Mouse (Mus musculus): ENCODE results near the gene Odf4. TPM values are rescaled to one million over a fixed set of nuclear protein-coding genes. Genes with fewer than 3 reads are reported as not detected.
"Not testable (repeated sequence)": the region's sequence is repeated elsewhere in the genome, so short reads cannot be mapped to it uniquely, and the experiment has no call there.

Gene Odf4
- polyA plus RNA-seq, 1 experiment from 2014 or later: 0.57 TPM

DNA sequence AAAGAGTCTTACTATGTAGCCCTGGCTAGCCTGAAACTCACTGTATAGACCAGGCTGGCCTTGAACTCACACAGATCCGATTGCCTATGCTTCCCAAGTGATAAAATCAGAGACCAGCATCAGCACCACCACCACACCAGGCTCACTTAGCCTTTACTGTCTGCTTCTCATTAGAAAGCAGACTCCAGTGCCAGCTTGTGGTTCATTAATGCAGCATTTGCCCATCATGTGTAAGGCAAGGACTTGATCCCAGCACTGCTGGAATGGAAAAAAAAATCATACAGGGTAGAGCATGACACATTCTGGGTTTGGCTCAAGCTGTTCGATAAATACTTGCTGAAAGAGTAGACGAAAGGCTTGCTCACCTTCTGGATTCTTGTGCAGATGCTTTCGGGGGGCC lies 19.1 kb upstream of the Odf4 start:
- Histone ChIP-seq H3K4me1 (replicated peaks) (0 out of 2 replicates have a peak, but pooled peaks cover 8% of the 10 kb centered on the region), H3K4me2 (replicated peaks) (peak overlapping the region; percentile 50), H3K4me3 (replicated peaks) (peak overlapping the region; percentile 41), H3K27ac (no peak overlapping the region), H3K36me3 (no peaks in the 10 kb centered on the region), H3K9ac (replicated peaks) (no peak overlapping the region), H3K27me3 (peaks cover 18% of the 10 kb centered on the region; the same call in 1 of the 2 replicates), H3K9me3 (no peaks in the 10 kb centered on the region)
- 93% methylated on average over 4 of the region's 4 CpGs for WGBS
- ATAC-seq: no peak

DNA sequence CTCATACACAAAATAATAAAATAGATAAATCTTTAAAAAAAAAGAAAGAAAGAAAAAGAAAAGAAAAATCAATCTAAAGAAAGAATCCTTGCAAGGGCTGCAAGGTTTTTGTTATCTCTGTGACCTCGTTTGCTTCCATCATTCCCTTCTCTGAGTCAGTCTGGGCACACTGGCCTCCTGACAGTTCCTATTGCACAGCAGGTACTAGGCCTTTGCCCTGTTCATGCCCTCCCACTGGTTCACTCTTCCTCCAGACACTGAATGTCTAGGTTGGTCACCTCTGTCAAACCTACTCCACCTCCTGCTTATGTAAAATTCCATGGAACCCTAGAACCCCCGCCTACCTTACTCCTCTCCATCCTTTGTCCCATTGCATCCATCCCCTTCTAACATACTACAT lies 18.4 kb upstream of the Odf4 start:
- no peak overlapping the region for H3K9ac ChIP-seq (replicated peaks)
- H3K4me1 ChIP-seq (replicated peaks): peaks cover 13% of the 10 kb centered on the region
- no peaks in the 10 kb centered on the region for H3K36me3 ChIP-seq
- no peak overlapping the region for H3K27ac ChIP-seq
- no peak overlapping the region for H3K4me2 ChIP-seq (replicated peaks)
- 71% methylated on average over 2 of the region's 2 CpGs for WGBS
- no peak overlapping the region for H3K4me3 ChIP-seq (replicated peaks)
- ATAC-seq: no peak
- 0 out of 2 replicates have a peak, but pooled peaks cover 15% of the 10 kb centered on the region for H3K27me3 ChIP-seq
- no peaks in the 10 kb centered on the region for H3K9me3 ChIP-seq

DNA sequence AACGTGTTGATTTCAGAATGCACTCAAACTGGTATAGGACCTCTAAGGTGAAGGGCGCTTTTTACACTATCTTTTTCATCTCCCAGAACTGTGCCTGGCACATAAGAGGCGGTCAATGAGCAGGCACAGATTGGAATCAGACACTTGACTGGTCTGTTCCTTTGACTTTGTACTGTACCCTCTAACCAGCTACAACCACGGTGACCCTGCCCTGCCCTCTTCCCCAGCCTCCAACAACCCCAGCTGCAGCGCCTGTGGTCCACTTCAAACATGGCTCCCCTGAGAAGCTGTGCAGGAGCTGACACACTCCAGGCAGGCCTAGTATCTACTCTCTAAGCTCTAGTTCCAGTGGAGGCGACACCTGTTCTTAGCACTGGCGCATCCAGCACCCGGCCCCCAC lies 15.8 kb upstream of the Odf4 start:
- H3K27me3 ChIP-seq: 0 out of 2 replicates have a peak, but pooled peaks cover 14% of the 10 kb centered on the region
- no peak overlapping the region for H3K4me2 ChIP-seq (replicated peaks)
- no peak overlapping the region for H3K9ac ChIP-seq (replicated peaks)
- H3K4me1 ChIP-seq (replicated peaks): peaks cover 20% of the 10 kb centered on the region
- WGBS: 91% methylated on average over 8 of the region's 8 CpGs
- H3K27ac ChIP-seq: no peak overlapping the region
- H3K4me3 ChIP-seq (replicated peaks): no peak overlapping the region
- H3K9me3 ChIP-seq: no peaks in the 10 kb centered on the region
- H3K36me3 ChIP-seq: no peaks in the 10 kb centered on the region
- no peak for ATAC-seq

DNA sequence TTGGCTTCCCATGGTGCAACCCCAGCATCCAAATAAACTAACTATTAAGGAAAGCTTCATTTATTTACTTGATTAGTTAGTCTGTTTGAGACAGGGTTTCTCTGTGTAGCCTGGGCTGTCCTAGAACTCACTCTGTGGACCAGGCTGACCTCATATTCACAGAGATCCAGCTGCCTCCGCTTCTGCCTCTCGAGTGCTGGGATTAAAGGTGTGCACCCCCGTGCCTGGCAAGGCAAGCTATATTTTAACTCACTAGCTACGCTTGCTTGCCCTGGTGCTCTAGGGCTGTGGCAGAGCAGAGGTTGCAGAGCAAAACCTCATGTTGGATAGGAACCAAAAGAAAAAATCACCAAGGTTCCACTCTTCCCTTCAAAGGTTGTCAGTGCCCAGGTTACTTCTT lies 13.6 kb upstream of the Odf4 start:
- no peaks in the 10 kb centered on the region for H3K27me3 ChIP-seq
- H3K27ac ChIP-seq: no peak overlapping the region
- WGBS: 61% methylated on average over 4 of the region's 4 CpGs
- H3K4me1 ChIP-seq (replicated peaks): peaks cover 12% of the 10 kb centered on the region
- ATAC-seq: no peak
- H3K9ac ChIP-seq (replicated peaks): peak overlapping the region; percentile 68
- H3K9me3 ChIP-seq: no peaks in the 10 kb centered on the region
- H3K4me2 ChIP-seq (replicated peaks): peak overlapping the region; percentile 64
- peak overlapping the region; percentile 50 for H3K4me3 ChIP-seq (replicated peaks)
- H3K36me3 ChIP-seq: no peaks in the 10 kb centered on the region

DNA sequence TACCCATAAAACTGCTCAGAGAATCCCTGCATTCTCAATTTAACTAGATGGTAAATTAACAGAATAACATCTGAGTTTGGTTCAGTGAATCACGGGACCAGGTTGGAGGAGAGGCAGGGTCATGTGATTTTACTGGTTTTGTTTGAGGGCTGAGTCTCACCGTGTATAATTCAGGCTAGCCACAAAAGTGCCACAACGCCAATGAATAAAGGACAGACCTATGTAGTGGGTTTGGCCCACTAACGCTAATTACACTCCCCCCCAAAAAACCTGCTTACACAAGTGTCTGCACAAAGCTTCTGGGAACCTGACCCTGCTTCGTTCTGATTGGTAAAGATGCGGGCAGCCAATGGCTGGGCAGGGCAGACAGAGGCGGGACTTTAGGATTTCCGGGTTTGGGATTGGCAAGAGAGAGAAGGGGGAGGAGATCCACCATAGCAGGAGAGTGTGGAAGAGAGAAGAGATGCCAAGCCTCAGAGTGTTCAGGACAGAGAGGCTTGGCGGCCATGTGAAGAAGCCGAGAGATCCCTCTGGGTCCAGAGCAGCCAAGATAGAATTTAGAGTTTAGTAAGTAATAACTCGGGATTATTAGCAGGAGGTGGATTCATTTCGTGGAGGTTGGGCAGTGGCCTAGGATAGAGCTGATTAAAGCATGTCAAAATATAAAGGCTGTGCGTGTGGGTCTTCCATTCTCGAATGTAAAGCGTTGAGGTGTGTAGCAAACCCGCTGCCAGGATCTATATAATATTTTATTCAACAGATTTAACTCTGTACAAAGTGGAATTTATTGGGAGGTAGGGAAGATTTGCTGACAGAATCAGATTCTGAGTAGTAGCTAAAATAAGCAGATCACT lies 12.8 kb upstream of the Odf4 start:
- H3K9me3 ChIP-seq: no peaks in the 10 kb centered on the region
- H3K9ac ChIP-seq (replicated peaks): peak overlapping the region; percentile 68
- H3K27ac ChIP-seq: peak overlapping the region; percentile 79
- peak overlapping the region; percentile 64 for H3K4me2 ChIP-seq (replicated peaks)
- peak overlapping the region; percentile 50 for H3K4me3 ChIP-seq (replicated peaks)
- peaks cover 12% of the 10 kb centered on the region for H3K4me1 ChIP-seq (replicated peaks)
- H3K36me3 ChIP-seq: no peaks in the 10 kb centered on the region
- peak; percentile 100 for ATAC-seq
- H3K27me3 ChIP-seq: no peaks in the 10 kb centered on the region
- WGBS: 3% methylated on average over 16 of the region's 16 CpGs

DNA sequence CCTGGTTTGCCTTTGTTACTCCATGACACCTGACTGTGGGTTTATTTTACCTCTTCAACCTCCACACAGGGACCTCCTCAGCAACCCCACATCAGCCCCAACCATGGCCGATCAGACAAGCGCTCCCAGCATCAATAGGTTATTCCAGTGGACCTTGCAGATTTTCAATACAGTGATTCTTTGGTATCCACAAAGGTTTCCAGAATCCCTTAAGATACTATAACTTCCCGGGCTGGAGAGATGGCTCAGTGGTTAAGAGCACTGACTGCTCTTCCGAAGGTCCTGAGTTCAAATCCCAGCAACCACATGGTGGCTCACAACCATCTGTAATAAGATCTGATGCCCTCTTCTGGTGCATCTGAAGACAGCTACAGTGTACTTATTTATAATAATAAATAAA lies 10.1 kb upstream of the Odf4 start:
- not testable (repeated sequence) for ATAC-seq; H3K9ac ChIP-seq (replicated peaks)
- 90% methylated on average over 4 of the region's 4 CpGs for WGBS

DNA sequence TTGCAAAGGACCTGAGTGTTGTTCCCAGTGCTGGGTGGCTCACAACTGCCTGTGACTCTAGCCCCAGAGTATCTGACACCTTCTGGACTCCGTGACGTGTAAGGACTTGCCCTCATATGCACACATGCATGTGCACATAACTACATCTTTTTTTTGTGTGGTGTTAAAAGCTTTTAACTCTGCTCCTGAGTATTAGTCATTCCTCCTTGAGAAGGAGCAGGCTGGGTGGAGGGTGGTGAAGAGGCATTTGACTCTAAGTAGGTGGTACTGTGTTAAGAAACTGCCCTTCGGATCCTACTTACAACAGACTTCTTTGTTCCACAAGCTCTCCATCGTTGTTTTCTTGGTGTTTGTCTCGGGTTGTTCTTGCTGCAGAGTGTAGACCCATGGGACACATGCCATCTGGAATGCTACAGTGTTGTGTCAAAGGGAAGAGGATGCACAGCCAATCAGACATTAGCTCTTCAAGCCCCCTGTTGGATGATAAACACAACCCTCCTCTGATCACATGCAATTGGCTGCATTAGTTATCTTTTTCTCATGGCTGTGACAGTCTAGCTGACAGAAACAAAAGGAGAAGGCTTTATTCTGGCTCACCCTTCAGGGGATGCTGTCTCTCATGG lies 7.1 kb upstream of the Odf4 start:
- Histone ChIP-seq H3K27ac (peak overlapping the region; percentile 41; the same call in 1 of the 2 replicates), H3K4me2 (replicated peaks) (no peak overlapping the region), H3K9me3 (no peaks in the 10 kb centered on the region), H3K4me1 (replicated peaks) (peaks cover 4% of the 10 kb centered on the region), H3K4me3 (replicated peaks) (no peak overlapping the region), H3K36me3 (no peaks in the 10 kb centered on the region), H3K9ac (replicated peaks) (no peak overlapping the region), H3K27me3 (no peaks in the 10 kb centered on the region)
- ATAC-seq: peak; percentile 58; the same call in 1 of the 2 replicates
- WGBS: 75% methylated on average over 5 of the region's 5 CpGs

More for the DNA sequence above, 10.1 kb upstream of the Odf4 start:
- H3K4me3 ChIP-seq (replicated peaks); H3K9me3 ChIP-seq; H3K27me3 ChIP-seq; H3K36me3 ChIP-seq; H3K4me2 ChIP-seq (replicated peaks); H3K27ac ChIP-seq: not testable (repeated sequence)
- H3K4me1 ChIP-seq (replicated peaks): peaks cover 15% of the 10 kb centered on the region

DNA sequence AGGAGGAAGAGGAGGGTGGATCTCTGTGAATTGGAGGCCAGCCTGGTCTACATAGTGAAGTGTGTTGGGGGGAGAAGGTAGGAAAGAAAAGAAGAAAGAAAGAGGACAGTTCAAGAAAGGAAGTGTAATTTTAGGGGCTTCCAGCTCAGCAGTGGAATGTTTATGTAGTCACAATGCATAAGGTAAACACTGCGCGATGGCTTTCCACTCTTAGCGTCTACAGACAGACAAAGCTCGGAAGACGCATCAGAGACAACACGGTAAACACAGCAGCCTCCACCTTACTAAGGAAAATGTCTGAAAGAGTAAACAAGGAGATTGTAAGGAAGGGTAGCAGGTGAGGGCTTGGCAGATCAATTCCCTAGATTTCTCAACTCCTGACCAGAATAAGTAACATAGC lies 3.1 kb upstream of the Odf4 start:
- H3K9ac ChIP-seq (replicated peaks): no peak overlapping the region
- no peaks in the 10 kb centered on the region for H3K27me3 ChIP-seq
- H3K27ac ChIP-seq: no peak overlapping the region
- no peak for ATAC-seq
- H3K9me3 ChIP-seq: no peaks in the 10 kb centered on the region
- H3K4me3 ChIP-seq (replicated peaks): no peak overlapping the region
- no peaks in the 10 kb centered on the region for H3K36me3 ChIP-seq
- whole genome bisulfite sequencing: 89% methylated on average over 6 of the region's 6 CpGs
- H3K4me1 ChIP-seq (replicated peaks): peaks cover 3% of the 10 kb centered on the region
- no peak overlapping the region for H3K4me2 ChIP-seq (replicated peaks)

DNA sequence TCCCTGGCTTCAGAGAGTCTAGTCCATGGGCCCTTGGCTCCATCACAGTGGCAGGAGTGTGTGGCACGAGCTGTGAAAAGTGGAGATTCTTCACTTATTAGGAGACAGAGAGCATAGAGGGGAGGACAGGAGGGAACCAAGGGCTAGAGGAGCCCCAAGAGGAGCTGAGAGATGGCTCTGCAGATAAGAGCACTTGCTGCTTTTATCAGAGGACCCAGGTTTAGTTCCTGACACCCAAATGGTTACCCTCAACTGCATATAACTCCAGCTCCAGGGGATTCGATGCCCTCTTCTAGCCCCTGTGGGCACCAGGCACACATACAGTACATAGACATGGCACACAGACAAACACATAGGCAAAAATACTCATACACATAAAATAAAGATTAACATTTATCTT lies 2.1 kb downstream of the Odf4 start:
- H3K27ac ChIP-seq: no peak overlapping the region
- 0 out of 2 replicates have a peak, but pooled peaks cover 3% of the 10 kb centered on the region for H3K4me1 ChIP-seq (replicated peaks)
- no peak overlapping the region for H3K4me2 ChIP-seq (replicated peaks)
- no peaks in the 10 kb centered on the region for H3K36me3 ChIP-seq
- 89% methylated on average over 2 of the region's 2 CpGs for WGBS
- H3K27me3 ChIP-seq: no peaks in the 10 kb centered on the region
- no peak overlapping the region for H3K4me3 ChIP-seq (replicated peaks)
- no peak for ATAC-seq
- no peaks in the 10 kb centered on the region for H3K9me3 ChIP-seq
- H3K9ac ChIP-seq (replicated peaks): no peak overlapping the region

DNA sequence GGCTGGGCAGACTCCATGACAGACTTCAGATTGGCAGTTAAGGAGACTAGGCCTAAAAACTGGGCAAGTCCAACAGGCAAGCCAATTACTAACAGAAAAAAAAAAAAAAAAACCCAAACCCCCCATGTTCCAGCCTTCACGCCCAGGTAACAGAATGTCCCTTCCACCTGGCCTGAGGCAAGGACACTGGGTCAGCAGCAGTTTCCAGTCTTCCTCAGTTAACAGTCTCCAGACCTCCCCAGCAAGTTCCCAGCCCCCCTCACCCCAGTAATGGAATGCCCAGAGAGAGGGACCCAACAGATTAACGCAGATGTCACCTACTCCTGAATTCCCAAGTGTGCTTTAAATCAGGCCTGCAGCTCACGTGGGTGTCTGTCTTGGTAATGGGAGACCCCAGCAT lies 3.7 kb downstream of the Odf4 start:
- H3K27me3 ChIP-seq: no peaks in the 10 kb centered on the region
- H3K9me3 ChIP-seq: no peaks in the 10 kb centered on the region
- no peak overlapping the region for H3K27ac ChIP-seq
- ATAC-seq: no peak
- no peak overlapping the region for H3K4me2 ChIP-seq (replicated peaks)
- H3K36me3 ChIP-seq: no peaks in the 10 kb centered on the region
- WGBS: 57% methylated on average over 3 of the region's 3 CpGs
- no peak overlapping the region for H3K9ac ChIP-seq (replicated peaks)
- 0 out of 2 replicates have a peak, but pooled peaks cover 3% of the 10 kb centered on the region for H3K4me1 ChIP-seq (replicated peaks)
- no peak overlapping the region for H3K4me3 ChIP-seq (replicated peaks)

DNA sequence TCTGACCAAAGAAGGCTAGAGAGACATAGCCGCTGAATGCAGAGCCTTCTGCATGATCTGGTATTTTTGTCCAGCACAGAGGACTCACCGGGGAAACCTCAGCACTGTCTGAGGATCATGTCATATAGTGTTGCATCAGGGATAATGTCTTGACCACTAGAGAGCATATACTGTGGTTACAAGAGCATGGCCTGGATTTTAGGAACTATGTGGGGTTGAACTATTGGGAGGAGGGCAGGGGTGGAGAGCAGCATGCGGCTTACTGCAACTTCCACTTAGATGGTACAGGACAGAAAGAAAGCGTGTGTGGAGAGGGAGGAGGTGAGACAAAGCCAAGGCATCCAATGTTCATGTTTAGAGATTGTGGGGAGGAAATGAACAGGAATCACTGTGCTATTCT lies 12.3 kb downstream of the Odf4 start:
- Histone ChIP-seq H3K4me2 (replicated peaks) (no peak overlapping the region), H3K27me3 (no peaks in the 10 kb centered on the region), H3K4me3 (replicated peaks) (no peak overlapping the region), H3K9me3 (no peaks in the 10 kb centered on the region), H3K9ac (replicated peaks) (no peak overlapping the region), H3K27ac (no peak overlapping the region), H3K36me3 (no peaks in the 10 kb centered on the region), H3K4me1 (replicated peaks) (no peaks in the 10 kb centered on the region)
- WGBS: 96% methylated on average over 4 of the region's 4 CpGs
- no peak for ATAC-seq

DNA sequence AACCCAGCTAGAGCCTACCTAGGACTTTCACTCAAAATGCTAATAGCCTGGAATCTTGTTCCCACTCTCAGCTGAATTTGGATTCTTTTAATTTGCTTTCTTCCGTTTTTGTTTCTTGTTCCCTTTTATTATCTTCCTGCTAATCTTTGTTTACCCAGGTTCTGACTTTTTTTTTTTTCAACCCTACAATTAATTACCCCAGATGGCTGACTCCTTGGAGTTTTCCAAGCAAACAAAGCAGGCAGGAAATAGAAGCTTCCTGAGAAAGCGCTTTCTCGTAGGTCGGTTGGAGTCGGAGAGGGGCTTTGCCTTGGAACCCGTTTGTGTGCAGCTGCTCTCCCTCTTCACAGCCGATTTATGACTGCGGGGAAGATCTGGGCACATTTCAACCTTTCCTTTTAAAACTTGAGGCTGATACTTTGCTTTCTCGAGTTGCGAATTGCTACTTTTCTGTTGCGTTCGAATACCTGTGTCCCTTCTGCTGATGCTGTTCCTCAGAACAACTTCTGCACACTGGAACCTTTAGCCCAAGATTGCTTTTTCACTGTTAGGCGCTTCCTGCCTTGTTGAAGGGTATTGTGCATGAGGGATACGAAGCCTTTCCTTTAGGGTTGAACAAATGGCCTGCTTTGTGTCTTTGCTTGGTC lies 15.2 kb downstream of the Odf4 start:
- H3K4me3 ChIP-seq (replicated peaks): no peak overlapping the region
- H3K9me3 ChIP-seq: no peaks in the 10 kb centered on the region
- H3K27me3 ChIP-seq: no peaks in the 10 kb centered on the region
- no peak overlapping the region for H3K9ac ChIP-seq (replicated peaks)
- H3K4me2 ChIP-seq (replicated peaks): no peak overlapping the region
- no peaks in the 10 kb centered on the region for H3K4me1 ChIP-seq (replicated peaks)
- no peak for ATAC-seq
- 74% methylated on average over 14 of the region's 14 CpGs for WGBS
- H3K36me3 ChIP-seq: peaks cover 9% of the 10 kb centered on the region
- no peak overlapping the region for H3K27ac ChIP-seq
